Mouse (Mus musculus) thymus, adult 18-20 months (tissue): ENCODE measurements around the gene Dzip1l.
"Not testable (repeated sequence)": the region's sequence is repeated elsewhere in the genome, so short reads cannot be mapped to it uniquely, and the experiment has no call there.

Experiments used
- DNase-seq, 2 experiments: peaks; one replicate each; pipeline ENCODE4 v3.0.0; 2022; ENCODE audit warnings: mixed read lengths in 2 of 2

Dzip1l gene

GRCm38 (mm10) chr9:99629281-99630011 is at the start of gene Dzip1l:
Gene Dzip1l, plus strand, starts transcription at chr9:99629496.
- no peak for DNase-seq

GRCm38 (mm10) chr9:99580655-99581054 is 48.6 kb upstream of the Dzip1l start:
- no peak for DNase-seq

GRCm38 (mm10) chr9:99587505-99588202 is 41.6 kb upstream of the Dzip1l start:
- DNase-seq: no peak

GRCm38 (mm10) chr9:99591144-99591543 is 38.2 kb upstream of the Dzip1l start:
- DNase-seq: no peak

GRCm38 (mm10) chr9:99599127-99599526 is 30.2 kb upstream of the Dzip1l start:
- not testable (repeated sequence) for DNase-seq

GRCm38 (mm10) chr9:99603566-99603965 is 25.7 kb upstream of the Dzip1l start:
- no peak for DNase-seq

- no peak for DNase-seq
Measured at GRCm38 (mm10) chr9:99612202-99612601, 17.1 kb upstream of the Dzip1l start, which contains the start of gene A4gnt. Gene A4gnt, plus strand, starts transcription at chr9:99612502.

GRCm38 (mm10) chr9:99619688-99620087 is 9.6 kb upstream of the Dzip1l start:
- no peak for DNase-seq

GRCm38 (mm10) chr9:99620196-99620595 is 9.1 kb upstream of the Dzip1l start:
- no peak for DNase-seq

GRCm38 (mm10) chr9:99622034-99622433 is 7.3 kb upstream of the Dzip1l start:
- DNase-seq: no peak

GRCm38 (mm10) chr9:99622966-99623365 is 6.3 kb upstream of the Dzip1l start:
- DNase-seq: no peak

- no peak for DNase-seq
Measured at GRCm38 (mm10) chr9:99624117-99624516, 5.2 kb upstream of the Dzip1l start.

- no peak for DNase-seq
Measured at GRCm38 (mm10) chr9:99628581-99628980, 715 bp upstream of the Dzip1l start.

GRCm38 (mm10) chr9:99630071-99630470 is 775 bp downstream of the Dzip1l start:
- DNase-seq: no peak

GRCm38 (mm10) chr9:99630528-99631125 is 1.3 kb downstream of the Dzip1l start:
- DNase-seq: no peak

- no peak for DNase-seq
Measured at GRCm38 (mm10) chr9:99631781-99632180, 2.5 kb downstream of the Dzip1l start.

GRCm38 (mm10) chr9:99632264-99632663 is 3.0 kb downstream of the Dzip1l start:
- DNase-seq: no peak

- DNase-seq: no peak
Measured at GRCm38 (mm10) chr9:99636776-99637175, 7.5 kb downstream of the Dzip1l start.

GRCm38 (mm10) chr9:99637227-99637626 is 7.9 kb downstream of the Dzip1l start:
- DNase-seq: no peak

GRCm38 (mm10) chr9:99637736-99638135 is 8.4 kb downstream of the Dzip1l start:
- DNase-seq: no peak

- no peak for DNase-seq
Measured at GRCm38 (mm10) chr9:99639957-99640356, 10.7 kb downstream of the Dzip1l start.

GRCm38 (mm10) chr9:99645416-99645815 is 16.1 kb downstream of the Dzip1l start:
- DNase-seq: no peak

- no peak for DNase-seq
Measured at GRCm38 (mm10) chr9:99646102-99646501, 16.8 kb downstream of the Dzip1l start.

GRCm38 (mm10) chr9:99660756-99661155 is 31.5 kb downstream of the Dzip1l start:
- DNase-seq: no peak
